Mouse (Mus musculus) heart, adult 9 months (tissue): ENCODE results near the gene Ccdc158.

Source experiments
- DNase-seq, 2 experiments: peaks; one replicate each; pipeline ENCODE4 v3.0.0; 2022; ENCODE audit warnings: low spot score in 2 of 2

The Ccdc158 gene

DNA sequence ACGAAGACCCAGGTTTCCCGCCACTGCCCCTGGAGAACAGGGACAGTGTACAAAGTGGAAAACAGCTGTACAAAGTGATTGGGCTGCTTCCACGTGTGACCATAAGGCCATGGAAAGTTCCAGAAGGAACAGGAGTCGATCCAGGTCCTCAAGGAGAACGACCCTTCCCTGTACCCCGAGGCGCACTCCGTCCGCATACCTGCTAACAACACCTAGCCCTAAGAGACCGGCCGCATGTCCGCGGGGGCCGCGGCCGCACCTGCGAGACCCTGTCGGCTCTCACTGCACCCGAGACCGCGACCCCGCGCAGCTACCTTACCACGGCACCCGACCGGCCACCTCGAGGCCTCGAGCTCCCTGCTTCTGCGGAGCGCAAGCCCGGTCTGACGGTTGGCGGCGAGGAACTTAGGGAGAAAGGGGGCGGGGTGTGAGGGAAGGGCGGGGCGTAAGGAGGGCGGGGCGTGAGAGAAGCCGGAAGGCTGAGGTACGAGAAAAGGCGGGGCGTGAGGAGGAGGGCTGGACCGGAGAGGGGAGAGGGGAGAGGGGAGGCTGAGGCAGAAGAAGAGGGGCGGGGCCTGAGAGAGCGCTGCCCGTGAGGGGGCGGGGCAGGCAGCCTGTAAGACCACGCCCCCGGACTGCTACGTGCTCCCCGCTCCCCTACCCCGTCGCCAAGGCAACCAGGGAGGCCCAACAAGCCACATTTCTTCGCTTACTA, at the start of gene Ccdc158:
Gene Ccdc158 (minus strand): TSS at position 413 of the 715 bp plus-strand sequence.
- peak; percentile 24 for DNase-seq

DNA sequence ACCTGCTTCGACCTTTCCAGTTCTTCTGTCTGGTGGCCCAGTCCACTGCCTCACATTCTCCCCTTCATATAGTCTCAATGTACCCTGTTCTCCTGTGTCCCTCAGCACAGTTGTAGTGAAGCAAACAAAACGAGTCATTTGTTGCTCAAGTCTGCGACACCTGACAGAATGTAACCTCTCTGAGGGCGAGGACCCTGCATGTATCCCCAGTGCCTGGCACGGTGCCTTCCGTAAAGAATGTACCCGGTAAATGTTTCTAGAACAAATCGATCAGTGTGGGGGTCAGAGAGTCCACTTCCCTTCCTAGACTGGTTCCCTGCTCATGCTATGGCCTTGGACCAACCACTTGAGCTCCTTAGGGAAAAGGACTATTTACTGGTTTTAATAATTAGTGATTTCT, 46.5 kb upstream of the Ccdc158 start:
- no peak for DNase-seq

DNA sequence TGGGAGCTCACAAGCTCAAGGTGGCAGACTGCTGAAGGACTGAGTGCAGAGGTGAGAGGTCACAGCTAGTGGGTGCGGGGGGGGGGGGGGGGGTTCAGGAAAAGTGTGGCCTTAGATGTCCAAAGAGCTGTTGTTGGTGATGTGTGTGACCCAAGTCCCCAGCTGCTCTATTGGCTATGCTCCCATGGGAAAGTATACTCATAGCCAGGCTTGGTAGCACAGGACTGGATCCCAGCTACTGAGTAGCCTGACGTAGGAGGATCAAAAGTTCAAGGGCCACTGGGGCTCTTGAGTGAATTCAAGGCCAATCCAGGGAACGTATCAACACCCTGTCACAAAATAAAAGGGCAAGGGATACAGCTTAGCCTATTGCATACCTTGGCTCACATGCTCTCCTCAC, 43.8 kb upstream of the Ccdc158 start:
- DNase-seq = no peak

DNA sequence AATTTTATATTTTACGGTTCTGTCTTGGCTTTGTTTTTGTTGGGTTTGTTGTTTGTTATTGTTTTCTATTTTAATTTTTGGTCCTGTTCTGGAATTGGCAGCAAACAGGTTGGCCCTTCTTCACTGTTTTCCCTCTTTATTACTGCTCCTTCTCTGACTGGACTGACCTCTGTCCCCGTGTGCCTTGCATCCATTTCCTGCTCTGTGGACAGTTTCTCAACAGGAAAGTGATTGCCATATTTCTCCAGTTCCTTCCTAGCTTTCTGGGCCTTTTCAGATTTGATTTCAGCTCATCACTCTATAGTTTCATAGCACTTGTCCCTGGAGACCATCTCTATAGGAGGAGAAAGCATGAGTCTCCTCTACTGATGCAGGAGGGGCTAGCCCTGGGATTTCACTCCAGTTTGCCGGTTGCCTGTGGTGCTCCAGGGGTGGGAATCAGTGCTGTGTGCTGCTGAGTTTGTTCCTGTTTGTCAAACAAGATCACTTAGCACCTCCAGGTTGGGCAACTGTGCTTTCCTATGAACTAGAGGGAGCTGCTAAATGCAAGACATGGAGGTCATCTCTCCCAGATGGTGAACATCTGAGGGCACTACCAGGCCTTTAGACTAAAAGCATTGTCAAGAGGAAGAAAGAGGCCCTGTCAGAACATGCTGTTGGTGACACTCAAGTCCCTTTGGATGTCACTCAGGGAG, 42.7 kb upstream of the Ccdc158 start:
- DNase-seq = no peak

DNA sequence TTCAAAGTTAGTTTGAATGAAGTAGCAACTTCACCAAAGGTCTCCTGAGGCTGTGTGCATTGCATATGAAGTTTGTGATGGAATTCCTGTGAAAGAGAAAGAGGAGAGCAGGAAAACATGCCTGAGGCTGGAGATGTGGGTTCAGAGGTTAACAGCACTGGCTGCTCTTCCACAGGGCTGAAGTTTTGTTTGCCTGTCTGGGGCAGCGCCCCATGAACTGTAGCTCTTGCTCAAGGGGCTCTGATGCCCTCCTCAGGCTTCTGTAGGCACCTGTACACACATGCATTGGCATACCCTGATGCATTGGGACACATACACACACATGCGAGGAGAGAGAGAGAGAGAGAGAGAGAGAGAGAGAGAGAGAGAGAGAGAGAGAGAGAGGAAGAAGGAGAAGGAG, 40.8 kb upstream of the Ccdc158 start:
- no peak for DNase-seq

DNA sequence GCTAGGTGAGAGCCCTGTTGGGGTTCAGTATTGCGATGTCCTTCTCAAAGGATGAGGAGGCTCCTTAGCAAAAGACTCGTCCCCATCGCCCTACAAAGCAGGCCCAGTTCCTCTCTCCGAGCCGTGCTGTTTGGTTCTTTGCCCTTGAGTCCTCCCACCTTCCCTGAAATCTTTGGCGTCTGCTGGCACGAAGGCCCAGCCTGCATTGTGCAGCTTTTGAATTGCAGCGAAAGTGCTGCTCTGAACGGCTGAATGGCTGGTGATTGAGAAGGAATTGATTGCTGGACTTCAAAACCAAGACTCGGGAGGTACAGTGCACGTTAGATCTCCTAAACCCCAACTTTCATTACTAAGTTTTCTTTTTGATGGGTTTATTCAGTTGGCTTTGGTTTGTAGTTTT, 40.2 kb upstream of the Ccdc158 start:
- DNase-seq = no peak

DNA sequence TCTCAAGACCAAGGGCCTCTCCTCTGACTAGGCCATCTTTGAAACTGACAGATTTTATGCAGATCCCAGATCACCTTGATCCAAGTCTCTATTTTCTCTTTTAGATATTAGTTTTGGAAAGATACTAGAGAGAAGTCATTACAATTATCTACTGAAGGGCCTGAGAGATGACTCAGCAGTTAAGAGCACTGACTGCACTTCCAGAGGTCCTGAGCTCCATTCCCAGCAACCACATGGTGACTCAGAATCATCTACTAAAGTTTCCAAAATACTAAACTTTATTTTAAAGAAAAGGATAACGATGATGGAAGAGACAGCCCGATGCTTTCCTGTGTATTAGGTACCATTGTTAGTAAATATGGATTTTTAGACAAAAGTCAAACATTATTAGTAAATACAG, 39.8 kb upstream of the Ccdc158 start:
- no peak for DNase-seq

DNA sequence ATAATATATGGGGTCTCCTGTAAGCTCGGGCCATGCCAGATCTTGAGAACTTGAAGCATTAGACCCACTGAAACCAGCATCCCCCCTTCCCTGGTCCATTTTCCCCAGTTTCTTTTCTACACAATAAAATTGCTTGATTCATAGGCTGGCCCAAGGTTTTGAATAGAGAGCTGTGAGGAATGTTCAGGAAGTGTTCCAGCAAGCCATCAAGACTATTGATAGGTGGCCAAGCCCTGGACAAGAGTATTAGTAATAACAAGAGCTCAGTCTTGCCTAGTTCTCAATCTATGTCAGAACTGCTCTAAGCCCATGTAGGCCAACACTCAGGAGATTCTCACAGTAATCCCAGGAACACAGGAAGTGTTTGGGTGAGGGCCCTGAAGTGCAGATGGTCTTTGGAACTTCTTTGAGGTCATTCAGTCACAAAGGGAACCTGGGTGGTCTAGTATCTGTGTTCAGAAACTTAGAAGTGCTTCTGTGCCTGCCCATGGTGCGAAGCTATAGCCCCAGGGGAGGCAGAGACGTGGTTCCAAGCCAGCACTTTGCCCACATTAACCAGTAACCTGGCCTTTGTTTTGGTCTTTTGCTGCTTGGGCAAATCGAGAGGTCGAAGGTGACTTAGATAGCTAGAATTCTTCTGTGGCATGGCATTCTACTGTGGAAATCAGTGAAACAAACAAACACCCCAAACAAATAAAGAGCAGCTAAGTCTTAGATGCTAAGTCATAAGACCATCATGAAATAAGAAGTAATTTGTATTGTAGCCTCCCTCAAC, 37.7 kb upstream of the Ccdc158 start:
- no peak for DNase-seq

DNA sequence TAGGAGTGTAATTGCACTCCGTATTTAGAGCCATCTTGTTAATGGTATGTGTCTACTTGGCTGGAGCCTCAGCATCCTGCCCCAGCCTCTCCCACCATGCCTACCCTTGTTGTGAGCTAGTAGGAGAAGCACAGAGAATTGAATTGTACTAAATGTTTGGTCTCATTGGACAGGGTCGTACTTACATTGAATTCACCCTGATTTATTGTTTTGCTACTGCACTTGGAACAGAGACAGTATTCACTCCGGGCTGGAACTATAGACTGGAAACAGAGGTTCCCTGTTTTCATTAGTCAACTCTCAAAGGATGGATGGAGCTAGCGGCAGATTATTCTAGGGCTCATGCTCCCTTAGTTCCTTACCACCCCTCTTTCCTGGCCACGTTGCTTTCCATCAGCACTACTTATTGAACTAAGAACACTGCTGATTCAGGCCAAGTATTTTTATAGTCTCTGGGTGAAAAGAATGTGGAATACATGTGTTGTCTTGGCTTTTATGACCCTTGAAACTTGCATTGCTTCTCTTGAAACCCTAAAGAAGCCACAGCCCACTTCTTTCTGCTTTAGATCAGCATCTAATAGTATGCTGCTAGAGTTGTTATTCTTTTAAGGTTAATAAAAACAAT, 36.7 kb upstream of the Ccdc158 start:
- no peak for DNase-seq

DNA sequence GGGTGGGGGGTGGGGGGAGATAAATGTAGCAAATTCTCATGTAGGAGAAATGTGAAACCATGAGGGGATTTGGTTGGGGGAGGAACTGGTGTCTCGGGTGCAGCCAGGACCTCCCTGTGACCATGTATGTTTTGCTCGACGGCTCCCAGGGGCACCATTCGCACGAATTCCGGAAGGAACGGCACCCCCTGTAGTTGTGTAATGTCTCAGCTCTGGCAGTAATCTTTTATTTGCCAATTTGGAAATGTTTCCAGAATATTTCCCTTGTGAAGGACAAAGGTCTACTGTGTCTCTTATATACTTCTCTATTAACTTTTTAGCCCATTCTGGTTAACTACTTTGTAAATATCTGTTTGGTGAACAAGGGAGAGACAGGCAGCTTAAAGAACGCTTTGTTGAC, 35.7 kb upstream of the Ccdc158 start:
- DNase-seq = no peak

DNA sequence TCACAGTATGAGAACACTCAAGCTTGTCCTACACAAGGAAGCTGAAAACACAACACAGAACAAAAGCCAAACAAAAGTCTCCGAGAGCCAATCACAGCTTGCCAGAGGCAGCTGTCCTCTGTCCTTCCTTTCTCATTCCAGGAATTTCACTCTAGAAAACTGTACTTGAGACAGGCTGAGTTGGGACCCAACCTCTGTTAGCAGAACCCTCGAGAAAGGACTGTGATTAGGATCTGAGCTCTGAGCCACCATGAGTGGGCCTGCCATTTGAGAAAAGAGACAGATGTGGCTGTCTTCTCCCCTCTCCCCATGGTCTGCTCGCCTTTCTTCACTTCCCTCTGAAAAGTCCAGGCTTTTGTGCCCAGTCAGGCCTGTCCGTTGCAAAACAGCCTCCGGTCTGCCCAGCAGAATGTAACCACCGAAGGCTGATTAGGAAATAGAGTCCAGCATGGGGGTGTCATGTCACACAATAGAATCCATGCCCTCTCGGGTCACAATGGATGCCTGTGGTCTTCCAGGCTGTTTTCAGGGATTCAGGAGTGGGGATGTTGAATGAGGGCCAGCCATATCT, 32.9 kb upstream of the Ccdc158 start:
- no peak for DNase-seq

DNA sequence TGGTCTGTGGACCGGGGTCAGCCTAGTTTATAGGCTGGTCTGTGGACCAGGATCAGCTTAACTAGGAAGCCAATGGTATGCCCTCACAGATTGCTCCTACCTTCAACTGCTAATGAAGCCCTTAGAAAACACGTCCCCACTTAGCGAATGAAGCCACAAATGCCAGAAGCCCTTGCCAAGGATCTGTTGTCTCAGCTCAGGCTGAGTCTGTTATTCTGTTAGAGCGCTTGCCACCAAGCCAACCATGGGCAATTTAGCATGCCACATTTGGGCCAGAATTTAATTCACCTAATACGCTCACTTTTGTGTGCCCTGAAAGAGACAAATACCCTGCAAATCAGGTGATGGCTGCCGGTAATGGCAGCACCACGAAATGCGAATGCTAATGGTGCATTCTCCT, 28.6 kb upstream of the Ccdc158 start:
- no peak for DNase-seq

DNA sequence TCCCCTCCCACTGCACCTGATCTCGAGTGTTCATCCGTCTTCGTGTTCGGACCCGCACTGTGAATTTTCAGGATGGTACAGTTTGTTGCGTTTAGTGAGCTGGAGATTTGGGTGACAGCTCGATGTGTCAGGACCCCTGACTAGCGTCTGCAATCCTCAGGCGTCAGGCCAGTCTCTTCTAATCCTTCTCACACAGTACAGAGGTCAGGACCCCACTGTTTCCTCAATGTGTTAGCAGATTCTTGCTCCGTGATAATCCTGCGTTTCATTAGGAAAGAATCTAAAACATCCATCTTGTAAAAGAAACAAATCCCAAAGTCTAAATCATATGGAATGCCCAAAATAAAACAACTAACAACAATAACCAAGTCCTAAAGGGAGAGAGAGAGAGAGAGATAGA, 26.7 kb upstream of the Ccdc158 start:
- no peak for DNase-seq

DNA sequence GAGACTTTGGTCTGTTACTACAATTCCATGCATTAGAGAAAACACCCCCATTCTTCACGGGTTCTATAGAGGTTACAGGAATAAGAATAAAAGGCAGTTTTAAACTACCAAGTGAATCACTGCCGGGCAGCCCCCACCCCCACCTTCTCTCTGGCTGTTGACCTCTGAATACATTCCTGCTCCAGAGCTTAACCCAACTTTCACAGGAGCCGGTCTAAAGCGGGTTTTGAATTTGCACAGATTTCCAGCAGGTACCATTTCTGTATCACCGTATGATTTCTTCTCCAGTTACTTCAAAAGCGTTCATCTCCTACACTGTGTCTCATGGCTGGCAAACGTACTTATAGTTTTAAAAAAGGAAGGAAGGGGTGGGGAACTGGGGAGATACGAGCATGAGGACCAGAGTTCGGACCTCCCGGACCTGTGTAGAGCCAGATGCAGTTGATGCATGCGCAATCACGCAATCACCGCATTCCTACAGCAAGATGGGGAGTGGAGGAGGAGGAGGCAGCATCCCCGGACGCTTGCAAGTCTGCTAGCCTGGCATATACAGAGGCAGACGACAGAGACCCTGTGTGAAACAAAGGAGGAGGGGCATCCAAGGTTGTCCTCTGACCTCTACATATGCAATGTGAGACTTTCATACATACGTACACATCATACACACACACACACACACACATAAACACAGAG, 23.9 kb upstream of the Ccdc158 start:
- DNase-seq = no peak

DNA sequence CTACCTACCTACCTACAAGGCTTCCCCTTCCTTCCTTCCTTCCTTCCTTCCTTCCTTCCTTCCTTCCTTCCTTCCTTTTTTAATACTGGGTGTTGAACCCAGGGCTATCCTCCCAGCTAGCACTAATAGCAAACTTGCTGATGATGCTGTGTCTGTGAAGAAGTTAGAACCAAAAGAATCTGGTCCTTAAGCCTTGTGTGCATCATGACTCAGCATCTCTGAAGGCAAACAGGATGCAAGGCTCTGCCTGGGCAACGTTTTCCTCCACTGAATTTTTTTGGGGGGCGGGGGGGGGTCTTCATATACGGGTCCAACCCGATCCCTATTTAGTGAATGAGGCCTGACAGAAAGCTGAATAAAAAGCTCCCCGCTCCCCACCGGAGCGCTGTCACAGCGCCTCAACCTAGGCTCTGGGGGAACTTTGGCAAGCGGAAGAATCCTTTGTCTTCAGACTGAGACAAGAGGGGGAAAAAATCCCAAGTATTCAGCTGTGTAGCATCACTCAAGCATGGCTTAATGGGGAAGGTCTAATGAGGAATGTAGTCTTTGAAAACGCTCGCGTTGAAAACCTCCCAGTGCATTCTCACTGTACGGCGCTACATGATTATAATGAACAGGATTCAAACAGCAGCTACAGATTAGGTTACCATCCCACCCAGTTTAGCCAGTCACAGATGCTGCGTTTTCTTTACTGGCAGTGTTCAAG, 23.2 kb upstream of the Ccdc158 start:
- no peak for DNase-seq

DNA sequence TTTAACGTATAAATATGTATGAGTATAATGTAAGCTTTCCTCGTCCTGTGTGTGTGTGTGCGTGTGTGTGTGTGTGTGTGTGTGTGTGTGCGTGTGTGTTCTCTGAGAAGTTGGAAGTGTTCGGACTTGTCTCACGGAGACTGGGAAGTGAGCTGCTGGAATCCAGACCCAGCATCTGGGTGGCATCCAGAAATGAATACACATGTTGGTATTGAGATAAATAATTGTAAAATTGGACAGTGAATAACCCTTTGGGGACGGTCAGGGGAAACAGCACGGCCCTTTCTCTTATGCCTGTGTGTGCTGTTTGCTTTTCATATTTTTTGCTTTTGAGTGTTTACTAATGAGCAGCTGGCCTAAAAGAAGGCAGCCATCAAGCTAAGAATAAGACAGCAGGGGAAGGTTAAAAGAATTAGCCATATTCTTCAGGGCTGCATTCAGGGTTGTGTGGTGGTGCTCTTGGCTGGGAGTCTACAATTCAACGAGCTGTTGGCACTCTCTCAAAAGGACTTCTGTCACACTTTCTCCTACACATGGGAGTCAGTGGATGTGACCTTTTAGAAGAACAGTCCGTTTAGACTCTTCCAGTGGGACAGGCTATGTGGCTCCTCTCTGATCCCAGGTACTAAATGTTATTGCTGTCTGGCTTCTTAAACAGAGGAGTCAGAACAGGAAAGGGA, 19.4 kb upstream of the Ccdc158 start:
- DNase-seq = no peak

DNA sequence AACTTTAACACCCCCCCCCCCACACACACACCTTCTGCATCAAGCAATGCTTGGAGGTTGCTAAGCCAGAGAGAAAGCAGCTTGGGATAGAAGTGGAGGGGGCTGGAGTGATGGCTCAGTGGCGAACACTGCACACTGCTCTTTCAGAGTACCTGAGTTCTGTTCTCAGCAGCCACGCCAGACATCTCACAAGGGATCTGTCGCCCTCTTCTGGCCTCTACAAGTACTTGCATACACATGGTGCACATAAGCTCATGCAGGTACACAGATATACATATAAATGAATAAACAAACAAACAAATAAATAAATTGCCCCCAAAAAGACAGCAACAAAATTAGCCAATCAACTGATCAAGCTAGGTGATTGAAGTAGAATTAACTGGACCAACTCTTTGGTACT, 18.7 kb upstream of the Ccdc158 start:
- no peak for DNase-seq

DNA sequence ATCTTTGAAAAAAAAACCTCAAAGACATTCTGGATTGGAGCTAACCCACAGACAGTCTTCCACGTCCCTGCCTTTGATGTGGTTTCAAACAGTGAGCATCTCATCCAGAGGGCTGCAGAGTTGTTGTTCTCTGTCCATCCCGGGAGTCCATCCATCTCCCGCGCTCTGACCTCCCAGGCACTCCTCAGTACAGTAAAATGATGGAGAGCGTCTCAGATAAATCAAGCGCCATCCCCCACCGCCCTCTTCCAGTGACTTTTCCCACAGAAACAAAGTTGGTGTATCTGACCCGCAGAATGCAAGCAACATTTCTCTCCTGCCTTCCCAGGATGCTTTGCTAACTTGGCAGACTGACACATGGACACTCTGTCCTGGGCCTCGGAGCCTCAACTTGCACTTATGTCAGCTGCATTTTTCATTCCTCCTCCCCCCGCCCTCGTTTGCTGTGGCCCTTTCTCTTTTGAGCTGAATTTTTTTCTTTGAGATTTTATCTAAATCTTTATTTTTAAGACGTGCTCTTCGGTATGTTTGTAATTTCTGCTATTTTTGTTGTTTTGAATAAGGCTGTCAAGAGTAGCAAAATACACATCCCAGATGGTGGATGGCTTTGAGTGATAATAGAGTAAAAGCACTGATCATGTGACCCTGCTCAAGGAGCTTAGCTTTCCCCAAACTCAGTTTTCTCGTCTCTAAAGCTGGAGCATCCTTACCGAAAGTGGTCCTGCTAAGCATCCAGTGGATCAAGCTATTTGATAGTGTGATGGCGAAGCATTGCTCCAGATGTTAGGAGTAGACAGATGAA, 17.3 kb upstream of the Ccdc158 start:
- DNase-seq = no peak

DNA sequence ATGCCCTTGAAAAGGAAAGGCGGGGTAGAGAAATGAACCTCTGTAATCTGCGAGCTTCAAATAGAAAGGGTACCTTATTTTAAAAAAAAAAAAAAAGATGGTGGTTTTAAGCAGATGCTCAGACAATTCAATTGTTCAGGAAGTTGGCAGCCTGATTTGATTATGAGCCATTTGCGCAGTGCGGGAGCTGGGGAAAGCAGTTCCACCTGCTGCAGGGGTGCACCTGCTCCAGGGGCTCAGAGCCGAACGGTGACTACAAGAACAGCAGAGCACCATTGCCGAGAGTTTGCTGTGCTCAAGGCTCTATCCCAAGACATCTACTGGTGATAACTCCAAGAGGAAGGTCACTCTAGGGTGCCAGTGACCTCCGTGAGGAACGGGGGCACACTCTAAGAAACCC, 13.5 kb upstream of the Ccdc158 start:
- no peak for DNase-seq
